Mouse (Mus musculus) embryo, embryonic 10.5 days (tissue): Measurements from ENCODE around the gene Supt4a.

Experiments used
- DNase-seq: peaks from one replicate; pipeline ENCODE4 v3.0.0-alpha.2; 2015; ENCODE audit warnings: low spot score

Gene Supt4a

DNA sequence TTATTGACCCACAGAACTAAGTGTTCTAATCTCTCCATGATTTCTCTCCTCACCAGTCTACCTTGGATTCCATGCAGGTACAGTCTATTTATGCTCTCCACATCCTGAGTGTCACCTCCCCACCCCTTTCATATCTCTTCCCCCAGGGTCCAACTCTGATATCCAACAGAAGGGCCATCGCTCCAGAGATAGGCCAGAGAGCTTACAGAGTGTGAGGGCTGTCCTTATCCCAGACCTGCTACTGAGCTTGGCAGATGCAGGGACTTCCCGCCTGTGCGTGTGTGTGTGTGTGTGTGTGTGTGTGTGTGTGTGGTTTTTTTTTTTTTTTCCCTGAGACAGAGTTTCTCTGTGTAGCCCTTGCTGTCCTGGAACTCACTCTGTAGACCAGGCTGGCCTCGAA lies 31.4 kb downstream of the Supt4a start:
- DNase-seq: no peak

DNA sequence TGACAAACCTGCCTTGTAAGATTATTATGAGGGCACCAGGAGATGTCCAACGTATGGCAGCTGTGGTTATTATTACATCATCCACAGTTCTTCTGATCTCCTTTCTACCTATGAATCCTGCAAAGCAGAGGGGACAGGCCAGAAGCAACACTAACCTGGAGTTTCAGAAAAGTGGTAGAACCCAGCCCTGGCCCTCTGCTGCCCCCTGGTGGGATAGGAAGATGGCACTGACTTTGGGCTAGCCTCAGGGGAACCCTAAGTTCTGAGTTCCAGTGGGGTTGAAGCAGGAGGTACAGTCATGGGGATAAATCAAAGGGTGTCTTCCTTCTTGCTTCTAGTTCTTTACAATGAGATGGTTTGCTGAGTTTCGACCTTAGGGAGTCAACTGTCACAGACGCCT lies 33.6 kb downstream of the Supt4a start:
- DNase-seq: peak; percentile 70

DNA sequence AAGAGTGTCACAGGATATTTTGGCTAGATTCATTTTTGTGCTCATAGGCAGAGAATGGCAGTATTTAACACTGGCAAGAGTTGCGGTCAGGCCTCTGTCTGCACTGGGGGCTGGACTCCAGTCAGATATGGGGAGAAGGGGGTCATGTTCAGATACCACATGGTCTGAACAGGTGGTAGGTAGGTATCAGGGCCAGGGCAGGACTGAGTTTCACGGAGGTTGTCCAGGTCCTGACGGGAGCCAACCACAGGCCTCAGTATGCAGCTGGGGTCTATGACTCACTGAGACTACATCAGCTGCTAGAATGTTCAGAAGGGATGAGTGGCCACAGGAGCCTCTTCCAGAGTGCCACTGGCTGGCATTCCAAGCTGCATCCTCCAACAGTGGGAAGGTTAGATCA lies 35.0 kb downstream of the Supt4a start:
- no peak for DNase-seq

DNA sequence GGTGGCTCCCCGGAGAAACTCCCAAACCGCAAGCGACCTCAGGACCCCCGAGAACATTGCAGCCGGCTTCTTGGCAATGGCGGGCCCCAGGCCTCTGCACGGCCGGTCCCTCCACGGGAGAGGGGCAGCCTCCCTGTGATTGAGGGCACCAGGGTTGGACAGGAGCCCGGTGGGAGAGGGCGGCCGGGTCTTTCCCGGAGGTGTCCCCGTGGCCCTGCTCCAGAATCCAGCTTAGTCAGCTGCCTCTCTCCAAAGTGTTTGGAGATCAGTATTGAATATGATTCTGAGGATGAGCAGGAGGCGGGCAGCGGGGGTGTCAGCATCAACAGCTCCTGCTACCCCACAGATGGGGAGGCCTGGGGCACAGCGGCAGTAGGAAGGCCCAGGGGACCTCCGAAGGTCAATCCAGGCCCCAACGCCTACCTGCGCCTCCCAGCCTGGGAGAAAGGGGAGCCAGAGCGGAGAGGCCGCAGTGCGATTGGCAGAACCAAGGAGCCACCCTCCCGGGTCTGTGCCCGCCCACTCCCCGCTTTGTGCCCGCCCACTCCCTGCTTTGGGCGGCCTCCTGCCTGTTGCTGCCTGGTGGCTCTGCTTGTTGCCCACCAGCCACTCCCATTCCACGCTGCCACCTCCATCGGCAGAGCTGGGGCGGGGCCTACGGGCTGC lies 40.9 kb downstream of the Supt4a start:
- peak; percentile 85 for DNase-seq

DNA sequence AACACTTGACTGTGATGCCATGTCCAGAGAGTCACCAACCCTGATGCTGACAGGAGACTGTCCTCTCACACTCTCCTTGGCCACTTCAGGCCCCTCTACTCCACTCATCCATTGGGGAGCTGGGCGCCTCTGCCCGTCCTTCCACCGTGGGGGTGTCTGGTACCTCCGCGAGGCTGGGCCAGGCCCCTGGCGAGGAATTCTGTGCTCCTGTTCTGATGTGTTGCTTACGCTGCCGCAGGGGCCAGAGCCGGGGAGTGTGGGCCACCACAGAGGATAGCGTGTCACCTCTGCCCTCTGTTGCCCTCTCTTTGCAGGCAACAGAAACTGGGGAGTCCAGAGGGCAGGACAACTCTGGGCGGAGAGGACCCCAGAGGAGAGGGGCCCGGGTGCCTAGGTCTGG lies 41.6 kb downstream of the Supt4a start:
- DNase-seq: no peak

DNA sequence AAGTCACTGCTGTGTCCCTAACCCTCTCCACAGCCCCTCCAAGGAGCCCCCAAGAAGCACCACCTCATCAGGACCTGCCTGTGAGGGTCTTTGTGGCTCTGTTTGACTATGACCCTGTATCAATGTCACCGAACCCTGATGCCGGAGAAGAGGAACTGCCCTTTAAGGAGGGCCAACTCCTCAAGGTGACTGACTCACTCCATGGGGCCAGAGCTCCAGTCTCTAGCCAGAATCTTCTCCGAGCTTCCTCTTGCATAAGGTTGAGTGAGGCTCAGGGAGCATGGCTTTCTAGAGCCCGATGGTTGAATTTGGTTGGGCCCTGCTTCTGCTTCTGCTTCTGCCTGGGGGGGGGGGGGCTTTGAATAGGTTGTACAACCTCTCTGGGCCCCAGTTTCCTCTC lies 42.0 kb downstream of the Supt4a start:
- no peak for DNase-seq

DNA sequence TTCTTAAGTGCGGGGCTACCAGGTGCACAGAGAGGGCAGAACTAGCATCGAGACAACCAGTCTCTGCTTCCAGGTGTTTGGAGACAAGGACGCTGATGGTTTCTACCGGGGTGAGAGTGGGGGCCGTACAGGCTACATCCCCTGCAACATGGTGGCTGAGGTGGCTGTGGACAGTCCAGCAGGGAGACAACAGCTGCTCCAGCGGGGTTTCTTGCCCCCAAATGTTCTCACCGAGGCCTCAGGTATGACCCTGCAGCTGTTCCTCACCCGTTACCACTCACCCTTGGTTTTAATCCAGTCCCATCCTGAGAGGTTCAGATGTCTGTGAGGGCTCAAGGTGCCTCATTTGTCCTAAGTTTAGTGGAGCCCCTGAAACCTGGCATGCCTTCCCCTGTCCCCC lies 42.8 kb downstream of the Supt4a start:
- no peak for DNase-seq

DNA sequence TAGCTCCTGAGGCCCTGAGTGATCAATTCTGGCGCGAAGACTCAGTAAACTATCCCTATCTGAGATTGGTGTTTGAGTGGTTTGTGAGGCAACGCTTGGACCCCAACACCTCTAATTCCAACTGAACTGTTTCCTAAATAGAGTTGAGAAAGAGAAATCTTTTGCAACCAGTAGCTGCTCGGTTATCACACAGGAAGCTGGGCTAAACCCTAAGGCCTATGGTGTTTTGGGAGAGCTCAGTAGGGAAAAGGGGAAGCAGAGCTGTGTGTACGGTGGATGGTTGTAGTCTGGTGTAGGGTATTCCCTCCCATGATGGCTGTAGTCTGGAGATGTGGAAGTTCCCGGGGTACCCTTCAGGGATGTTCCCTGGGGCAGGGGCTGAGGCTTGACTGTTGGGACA lies 52.7 kb downstream of the Supt4a start:
- no peak for DNase-seq
